Mouse (Mus musculus) neural tube, embryonic 14.5 days (tissue): Measurements from ENCODE around the gene Eps15. TPM values are rescaled to one million over a fixed set of nuclear protein-coding genes. Genes with fewer than 3 reads are reported as not detected.

Source experiments
- ATAC-seq: fragments of 200-750 bp; cut with Nextera tagmentation; 2 replicates; pipeline ENCODE4 v1.8.0; 2017; ENCODE audit warnings: low read depth, mild to moderate bottlenecking, moderate TSS enrichment, moderate library complexity
- H3K27ac ChIP-seq: fragments of 300-500 bp; sonication (generic); 2 replicates; pipeline ENCODE4 v1.5.1; 2014; ENCODE audit warnings: low read depth, mild to moderate bottlenecking, control low read depth, low read length, moderate library complexity, mixed read lengths
- H3K27me3 ChIP-seq: fragments of 300-500 bp; sonication (generic); 2 replicates; pipeline ENCODE4 v1.6.1; 2014; ENCODE audit warnings: low read length; ENCODE audit not compliant: control insufficient read depth, insufficient read depth
- H3K36me3 ChIP-seq: fragments of 300-500 bp; sonication (generic); 2 replicates; pipeline ENCODE4 v1.6.1; 2014; ENCODE audit warnings: low read length, mixed read lengths; ENCODE audit not compliant: control insufficient read depth, insufficient read depth
- H3K4me1 ChIP-seq: fragments of 300-500 bp; sonication (generic); 2 replicates; pipeline ENCODE4 v1.6.1; 2014; ENCODE audit warnings: low read length; ENCODE audit not compliant: control insufficient read depth, insufficient read depth
- H3K4me2 ChIP-seq: fragments of 300-500 bp; sonication (generic); 2 replicates; pipeline ENCODE4 v1.6.1; 2014; ENCODE audit warnings: mild to moderate bottlenecking, low read depth, low read length, control low read depth
- H3K4me3 ChIP-seq: fragments of 300-500 bp; sonication (generic); 2 replicates; pipeline ENCODE4 v1.5.1; 2014; ENCODE audit warnings: low read depth, low read length, control low read depth, mixed read lengths
- H3K9ac ChIP-seq: fragments of 300-500 bp; sonication (generic); replicated peaks from 2 replicates; pipeline ENCODE4 v1.6.1; 2014; ENCODE audit warnings: low read depth, mild to moderate bottlenecking, control low read depth, low read length, mixed read lengths
- H3K9me3 ChIP-seq: fragments of 300-500 bp; sonication (generic); 2 replicates; pipeline ENCODE4 v1.6.1; 2016; ENCODE audit warnings: low read length; ENCODE audit not compliant: control insufficient read depth
- WGBS: fragments of 180-500 bp; shearing (Covaris S2); extraction: QIAGEN DNeasy Blood & Tissue Kit; methylation state at CpG from one replicate; pipeline ENCODE4 v1.1.7; 2014; 5-methylcytosine and 5-hydroxymethylcytosine counted together
- polyA plus RNA-seq: library from polyadenylated mRNA; unstranded; fragments of >200 nt; fragmentation: Nextera tagmentation; extraction: Ambion mirVana; gene quantifications from 2 replicates; pipeline ENCODE4 v1.2.1, GENCODE M21; 2014

Gene Eps15
- polyA plus RNA-seq, 1 experiment from 2014 or later = 82.4 TPM

DNA sequence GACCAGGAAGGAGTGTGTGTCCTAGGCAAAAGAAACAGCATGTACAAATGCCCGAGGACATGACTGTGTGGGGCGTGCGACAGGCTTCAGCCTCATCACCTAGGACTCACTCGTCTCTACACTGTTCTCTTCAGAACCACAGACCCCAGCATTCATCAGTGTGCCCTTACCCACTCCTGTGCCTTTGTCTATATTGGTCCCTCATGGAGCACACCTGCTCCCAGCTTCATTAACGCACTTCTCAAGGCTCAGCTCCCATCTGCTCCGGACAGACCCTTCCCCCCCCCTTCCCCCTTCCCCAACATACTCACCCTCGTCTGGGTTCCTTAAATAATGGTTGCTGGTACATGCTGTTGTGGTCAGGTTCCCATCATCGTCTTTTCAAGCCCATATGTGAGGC lies 125.3 kb downstream of the Eps15 start:
- Histone ChIP-seq H3K27ac (no peak overlapping the region), H3K4me2 (no peak overlapping the region), H3K9ac (no peak overlapping the region), H3K36me3 (no peaks in the 10 kb centered on the region), H3K4me3 (no peak overlapping the region), H3K9me3 (no peaks in the 10 kb centered on the region), H3K4me1 (peaks cover 9% of the 10 kb centered on the region), H3K27me3 (no peaks in the 10 kb centered on the region)
- WGBS = 47% methylated on average over 8 of the region's 8 CpGs
- ATAC-seq = no peak

DNA sequence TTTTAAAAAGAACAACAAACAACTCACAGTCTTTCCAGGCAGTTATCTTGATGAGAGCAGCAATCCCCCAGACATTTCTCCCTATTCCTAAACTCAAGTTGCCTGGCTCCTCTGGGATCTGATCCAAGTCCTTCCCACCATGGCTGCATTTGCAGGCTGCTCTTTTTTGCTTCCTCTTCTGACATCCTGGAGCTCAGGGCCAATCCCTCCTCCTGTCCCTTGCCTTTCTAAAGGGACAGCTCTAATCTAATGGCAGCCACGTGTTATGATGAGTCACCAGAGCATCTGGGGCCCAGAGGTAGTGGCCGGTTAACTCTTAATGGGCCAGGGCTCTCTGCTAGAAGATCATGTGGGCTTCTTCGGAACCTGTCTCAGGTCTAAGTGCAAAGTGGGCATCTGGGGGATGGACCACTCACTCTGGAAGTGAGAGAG lies 126.0 kb downstream of the Eps15 start:
- WGBS = 9% methylated on average over 3 of the region's 3 CpGs
- Histone ChIP-seq H3K9me3 (no peaks in the 10 kb centered on the region), H3K36me3 (no peaks in the 10 kb centered on the region), H3K27ac (no peak overlapping the region), H3K4me2 (peak overlapping the region; percentile 98), H3K27me3 (no peaks in the 10 kb centered on the region), H3K4me3 (peak overlapping the region; percentile 56), H3K9ac (peak overlapping the region; percentile 78; the same call in 1 of the 2 replicates), H3K4me1 (peaks cover 9% of the 10 kb centered on the region)
- peak; percentile 52 for ATAC-seq

DNA sequence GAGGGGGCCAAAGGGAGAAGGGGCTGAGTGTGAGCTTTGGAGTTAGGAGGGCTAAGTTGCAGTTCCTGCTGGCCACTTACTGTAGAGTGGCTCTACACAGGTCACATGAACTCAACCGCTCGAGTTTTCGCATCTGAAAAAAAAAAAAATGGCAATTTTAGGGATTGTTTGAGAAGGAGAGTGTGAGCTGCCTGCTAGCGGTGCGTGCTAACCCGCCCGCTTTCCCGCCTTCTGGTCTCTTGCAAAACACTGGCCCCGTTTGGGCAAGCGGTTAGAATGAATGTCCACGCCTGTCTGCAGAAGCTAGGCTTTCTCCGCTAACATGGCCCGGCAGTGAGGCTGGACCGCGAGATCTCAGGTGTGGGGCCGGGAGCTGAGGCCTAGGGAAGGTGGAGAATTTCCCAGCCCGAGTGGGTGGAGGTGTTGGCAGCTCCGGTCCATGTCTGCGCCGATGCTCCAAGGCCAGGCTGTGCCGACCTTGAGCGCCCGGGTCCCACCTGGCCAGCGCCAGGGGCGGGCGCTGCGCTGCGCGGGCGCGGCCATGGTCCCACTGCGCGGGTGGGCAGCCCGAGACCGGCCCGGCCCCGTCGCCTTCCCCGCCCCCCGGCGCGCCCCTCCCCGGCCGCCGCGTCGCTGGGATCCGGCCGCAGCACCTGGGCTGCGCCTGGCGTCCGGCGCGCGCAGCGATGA lies 126.6 kb downstream of the Eps15 start, which contains the start of gene Ttc39a:
Gene Ttc39a (plus strand): TSS at position 138 of the 690 bp plus-strand sequence.
- Histone ChIP-seq H3K27ac (no peak within 1 kb of the TSS), H3K27me3 (no peaks in the 10 kb centered on the region), H3K9ac (peak within 1 kb of the TSS; percentile 78), H3K4me2 (peak within 1 kb of the TSS; percentile 98), H3K36me3 (no peaks in the 10 kb centered on the region), H3K9me3 (no peaks in the 10 kb centered on the region), H3K4me3 (peak within 1 kb of the TSS; percentile 56), H3K4me1 (peaks cover 9% of the 10 kb centered on the region)
- WGBS = under 1% methylated on average over 45 of the region's 56 CpGs
- ATAC-seq = peak; percentile 67

DNA sequence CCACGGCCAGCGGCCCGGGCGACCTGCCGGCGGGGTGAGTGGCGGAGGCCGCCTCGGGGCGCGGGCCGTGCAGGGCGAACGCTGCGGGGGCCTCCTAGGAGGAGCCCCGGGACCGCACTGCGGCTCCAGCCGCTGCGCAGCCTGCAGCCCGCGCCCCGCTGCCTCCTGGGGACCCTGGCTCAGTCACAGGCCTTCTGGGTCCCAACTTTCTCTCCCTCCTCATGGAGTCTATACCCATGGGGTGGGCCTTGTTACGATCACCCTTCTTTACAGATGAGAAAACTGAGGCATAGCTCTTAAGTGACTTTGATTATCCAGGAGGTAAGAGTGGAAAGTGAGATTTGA lies 127.1 kb downstream of the Eps15 start:
- no peaks in the 10 kb centered on the region for H3K36me3 ChIP-seq
- 4% methylated on average over 11 of the region's 24 CpGs for WGBS
- no peaks in the 10 kb centered on the region for H3K27me3 ChIP-seq
- peak overlapping the region; percentile 78 for H3K9ac ChIP-seq
- peak overlapping the region; percentile 56 for H3K4me3 ChIP-seq
- H3K27ac ChIP-seq = no peak overlapping the region
- ATAC-seq = peak; percentile 51
- H3K9me3 ChIP-seq = no peaks in the 10 kb centered on the region
- H3K4me1 ChIP-seq = peaks cover 9% of the 10 kb centered on the region
- peak overlapping the region; percentile 98 for H3K4me2 ChIP-seq

DNA sequence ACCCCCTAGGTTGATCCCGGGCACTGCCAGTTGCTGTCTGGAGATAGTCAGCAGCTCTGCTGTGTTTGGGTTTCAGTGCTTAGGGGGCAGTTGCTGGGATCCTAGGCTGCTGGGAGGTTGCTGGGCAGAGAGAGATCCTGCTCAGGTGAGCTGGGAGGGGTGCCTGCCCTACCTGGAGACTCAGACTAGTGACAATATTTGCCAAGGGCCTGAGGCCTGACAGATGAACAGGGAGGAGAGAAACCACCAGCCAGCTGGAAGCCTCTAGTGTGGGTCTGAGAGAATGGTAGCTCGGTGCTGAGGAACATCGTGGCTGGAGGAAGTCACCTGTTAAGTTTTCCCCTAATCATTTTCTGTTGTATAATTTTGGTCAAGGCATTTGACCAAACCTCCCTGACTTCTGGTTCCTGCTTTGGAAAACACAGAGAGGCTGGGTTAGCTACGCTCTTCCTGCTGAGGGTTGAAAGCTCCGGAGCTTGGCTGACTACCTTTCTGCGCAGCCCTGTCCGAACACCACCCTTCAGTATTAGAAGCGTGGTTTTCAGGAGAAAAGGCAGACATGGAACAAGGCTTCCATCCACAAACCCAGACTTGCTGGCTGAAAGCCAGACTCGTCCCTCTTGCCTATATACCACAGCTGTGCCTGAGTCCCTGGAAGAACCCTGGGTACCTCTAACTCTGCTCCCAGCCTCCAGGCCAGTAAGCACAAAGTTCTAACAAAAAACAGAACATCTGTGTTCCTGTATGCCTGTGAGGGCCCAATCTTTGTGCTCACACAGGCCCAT lies 127.8 kb downstream of the Eps15 start:
- H3K4me1 ChIP-seq = peaks cover 9% of the 10 kb centered on the region
- no peaks in the 10 kb centered on the region for H3K27me3 ChIP-seq
- 0 out of 2 replicates have a peak overlapping the region, but pooled peaks have one; percentile 98 for H3K4me2 ChIP-seq
- H3K36me3 ChIP-seq = no peaks in the 10 kb centered on the region
- ATAC-seq = no peak
- H3K4me3 ChIP-seq = no peak overlapping the region
- H3K9me3 ChIP-seq = no peaks in the 10 kb centered on the region
- H3K27ac ChIP-seq = no peak overlapping the region
- H3K9ac ChIP-seq = no peak overlapping the region
- WGBS = 77% methylated on average over 9 of the region's 9 CpGs

DNA sequence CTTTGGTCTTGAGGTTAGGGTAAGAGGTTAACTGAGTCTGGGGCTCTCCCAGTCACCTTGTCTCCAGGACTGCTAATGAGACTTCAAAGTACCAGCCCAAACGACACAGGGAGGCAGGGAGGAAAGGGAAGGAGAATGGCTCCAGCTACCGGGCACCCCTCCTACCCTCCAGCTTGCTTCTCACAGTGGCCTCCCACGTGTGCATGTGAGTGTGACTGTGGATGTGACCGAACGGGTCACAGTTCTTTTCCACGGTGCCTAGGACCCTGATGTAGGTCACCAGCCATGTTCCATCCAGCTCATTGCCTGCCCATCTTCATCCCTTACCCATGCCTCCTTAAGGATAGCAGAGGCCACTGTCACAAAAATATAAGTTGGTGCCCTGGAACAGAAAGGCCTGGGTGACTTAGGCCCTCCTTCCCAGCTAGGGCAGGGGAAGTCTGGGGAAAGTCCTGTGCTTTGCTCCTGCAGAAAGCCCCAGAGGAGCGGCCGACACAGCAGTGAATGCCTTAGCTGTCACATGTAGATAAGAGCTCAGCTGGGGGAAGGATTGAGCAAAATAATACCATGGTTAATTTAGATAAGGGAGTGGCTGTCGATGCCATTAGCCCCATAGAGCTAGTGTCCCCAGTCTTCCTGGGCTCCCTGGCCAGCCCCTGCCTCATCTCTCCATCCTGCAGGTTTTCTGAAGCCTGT lies 130.8 kb downstream of the Eps15 start:
- Histone ChIP-seq H3K4me1 (peaks cover 5% of the 10 kb centered on the region), H3K4me3 (no peak overlapping the region), H3K27ac (no peak overlapping the region), H3K36me3 (no peaks in the 10 kb centered on the region), H3K9ac (no peak overlapping the region), H3K27me3 (no peaks in the 10 kb centered on the region), H3K4me2 (no peak overlapping the region), H3K9me3 (no peaks in the 10 kb centered on the region)
- no peak for ATAC-seq
- WGBS = 81% methylated on average over 9 of the region's 9 CpGs

DNA sequence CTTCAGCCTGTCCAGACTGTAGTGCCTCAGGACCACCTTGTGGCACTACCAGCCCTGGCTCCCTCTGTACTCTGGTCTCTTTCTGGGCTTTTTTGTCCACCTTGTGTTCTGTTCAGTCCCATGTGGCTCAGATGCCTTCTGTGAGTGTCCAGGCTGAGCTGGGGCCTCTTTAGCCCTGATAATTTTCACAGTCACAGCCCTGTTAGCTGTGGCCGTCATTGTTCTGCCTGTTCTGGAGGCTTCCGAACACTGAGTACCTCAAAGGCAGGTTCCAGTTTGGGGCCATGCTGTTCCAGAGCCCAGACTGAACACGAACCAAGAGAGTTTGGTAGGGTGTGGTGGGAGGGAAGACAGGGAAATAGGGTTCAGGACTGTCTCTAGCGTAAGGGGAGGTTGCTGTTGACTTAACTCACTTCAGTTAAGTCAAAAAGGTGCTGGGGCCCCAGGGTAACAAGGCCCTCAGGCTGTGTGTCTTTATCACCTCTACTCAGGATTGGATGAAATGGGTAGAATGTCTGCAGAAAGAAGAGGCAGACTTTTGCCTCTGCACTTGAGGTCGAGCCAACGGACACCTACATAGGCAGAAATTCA lies 131.4 kb downstream of the Eps15 start:
- Histone ChIP-seq H3K36me3 (no peaks in the 10 kb centered on the region), H3K4me1 (no peaks in the 10 kb centered on the region; the same call in 1 of the 2 replicates), H3K27me3 (no peaks in the 10 kb centered on the region), H3K4me2 (no peak overlapping the region), H3K4me3 (no peak overlapping the region), H3K9me3 (no peaks in the 10 kb centered on the region), H3K27ac (no peak overlapping the region), H3K9ac (no peak overlapping the region)
- no peak for ATAC-seq
- WGBS = 88% methylated on average over 6 of the region's 6 CpGs

DNA sequence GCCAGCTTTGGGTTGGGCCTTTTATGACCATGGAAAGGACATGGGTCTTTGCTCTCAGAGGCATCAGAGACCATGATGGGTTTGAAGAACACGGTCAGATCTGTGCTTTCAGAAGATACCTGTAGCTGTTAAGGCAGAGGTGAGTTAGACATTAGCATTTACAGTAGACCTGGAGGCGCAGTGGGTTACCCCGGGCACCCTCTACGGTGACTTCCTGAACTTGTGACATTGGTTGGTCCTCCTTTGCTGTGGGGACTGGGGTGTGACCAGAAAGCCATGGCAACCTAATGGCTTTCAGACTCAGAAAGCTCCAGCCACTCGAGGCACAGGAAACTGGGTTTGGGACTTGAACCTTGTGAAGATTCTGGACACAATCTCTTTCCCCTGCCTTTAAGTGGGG lies 132.2 kb downstream of the Eps15 start:
- no peak for ATAC-seq
- WGBS = 90% methylated on average over 5 of the region's 5 CpGs
- no peaks in the 10 kb centered on the region for H3K27me3 ChIP-seq
- H3K9me3 ChIP-seq = no peaks in the 10 kb centered on the region
- H3K4me1 ChIP-seq = no peaks in the 10 kb centered on the region
- H3K36me3 ChIP-seq = no peaks in the 10 kb centered on the region
- H3K9ac ChIP-seq = no peak overlapping the region
- no peak overlapping the region for H3K27ac ChIP-seq
- H3K4me2 ChIP-seq = no peak overlapping the region
- H3K4me3 ChIP-seq = no peak overlapping the region
